Mouse (Mus musculus) limb, embryonic 14.5 days (tissue): ENCODE measurements around the gene Acox2. TPM values are rescaled to one million over a fixed set of nuclear protein-coding genes. Genes with fewer than 3 reads are reported as not detected.
"Not testable (repeated sequence)": the region's sequence is repeated elsewhere in the genome, so short reads cannot be mapped to it uniquely, and the experiment has no call there.

ENCODE experiments used
- ATAC-seq: fragments of 200-750 bp; cut with Nextera tagmentation; 2 replicates; pipeline ENCODE4 v1.8.0; 2017; ENCODE audit warnings: low read depth, moderate number of reproducible peaks, moderate TSS enrichment; ENCODE audit not compliant: low FRiP score
- DNase-seq: peaks from one replicate; pipeline ENCODE4 v3.0.0-alpha.2; 2015; ENCODE audit warnings: low spot score
- H3K27ac ChIP-seq: fragments of 300-500 bp; sonication (generic); replicated peaks from 2 replicates; pipeline ENCODE4 v1.5.1; 2014; ENCODE audit warnings: low read depth, mild to moderate bottlenecking, low read length, moderate library complexity, mixed read lengths
- H3K27me3 ChIP-seq: fragments of 300-500 bp; sonication (generic); 2 replicates; pipeline ENCODE4 v1.6.1; 2014; ENCODE audit warnings: low read length, mixed read lengths; ENCODE audit not compliant: control insufficient read depth, insufficient read depth
- H3K36me3 ChIP-seq: fragments of 300-500 bp; sonication (generic); 2 replicates; pipeline ENCODE4 v1.6.1; 2014; ENCODE audit warnings: mild to moderate bottlenecking, low read length, moderate library complexity, mixed read lengths; ENCODE audit not compliant: control insufficient read depth, insufficient read depth
- H3K4me1 ChIP-seq: fragments of 300-500 bp; sonication (generic); 2 replicates; pipeline ENCODE4 v1.6.1; 2014; ENCODE audit warnings: antibody characterized with exemption, low read length, mixed read lengths; ENCODE audit not compliant: control insufficient read depth, insufficient read depth
- H3K4me2 ChIP-seq: fragments of 300-500 bp; sonication (generic); replicated peaks from 2 replicates; pipeline ENCODE4 v1.6.1; 2014; ENCODE audit warnings: low read depth, mild to moderate bottlenecking, low read length, moderate library complexity; ENCODE audit not compliant: severe bottlenecking
- H3K4me3 ChIP-seq: fragments of 300-500 bp; sonication (generic); replicated peaks from 2 replicates; pipeline ENCODE4 v1.5.1; 2014; ENCODE audit warnings: low read length
- H3K9ac ChIP-seq: fragments of 300-500 bp; sonication (generic); 2 replicates; pipeline ENCODE4 v1.6.1; 2014; ENCODE audit warnings: mild to moderate bottlenecking, low read depth, low read length, moderate library complexity; ENCODE audit not compliant: severe bottlenecking
- H3K9me3 ChIP-seq: fragments of 300-500 bp; sonication (generic); 2 replicates; pipeline ENCODE4 v1.6.1; 2016; ENCODE audit warnings: low read length; ENCODE audit not compliant: control insufficient read depth
- POLR2A ChIP-seq: fragments of 200-500 bp; IDR thresholded peaks from 2 replicates; pipeline ENCODE4 v1.8.0; 2012; ENCODE audit warnings: inconsistent platforms, mild to moderate bottlenecking, moderate library complexity, borderline replicate concordance; ENCODE audit not compliant: insufficient read depth, insufficient read length; ENCODE audit errors: extremely low read depth
- WGBS: fragments of 180-500 bp; shearing (Covaris S2); extraction: QIAGEN DNeasy Blood & Tissue Kit; methylation state at CpG from one replicate; pipeline ENCODE4 v1.1.7; 2014; 5-methylcytosine and 5-hydroxymethylcytosine counted together
- polyA plus RNA-seq, 2 experiments: library from polyadenylated mRNA; depleted of rRNA in 1 of 2; stranded (reverse) in 1 of 2; unstranded in 1 of 2; fragments of >200 nt; fragmentation: Nextera tagmentation in 1 of 2; extraction: Ambion mirVana in 1 of 2; gene quantifications; 2 replicates each; pipeline versions ENCODE4 v1.2.1 to v1.2.3; 2012 to 2014

Acox2 gene
- polyA plus RNA-seq, 2 experiments: 0.41 TPM; not detected in 1

DNA sequence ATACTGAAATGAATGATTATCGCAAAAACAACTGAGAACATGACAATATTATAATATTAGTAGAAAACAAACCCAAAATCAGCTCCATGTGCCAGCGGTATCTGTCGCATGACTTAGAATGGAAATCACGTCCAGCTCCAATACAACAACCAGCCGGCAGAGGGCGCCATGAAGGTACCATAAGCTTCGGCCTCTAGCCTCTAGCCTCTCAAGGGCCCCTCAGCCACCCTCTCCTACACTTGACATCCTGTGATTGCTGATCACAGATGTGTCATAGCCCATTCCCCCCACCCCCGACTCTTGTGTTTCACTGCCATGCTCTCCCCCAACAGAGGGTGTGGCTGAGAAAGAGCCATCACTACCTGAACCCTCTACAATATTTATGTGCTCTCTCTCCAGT lies 41.1 kb upstream of the Acox2 start:
- Histone ChIP-seq H3K9me3 (no peaks in the 10 kb centered on the region), H3K27me3 (no peaks in the 10 kb centered on the region), H3K27ac (no peak overlapping the region), H3K9ac (no peak overlapping the region), H3K4me3 (no peak overlapping the region), H3K4me2 (no peak overlapping the region), H3K36me3 (no peaks in the 10 kb centered on the region), H3K4me1 (peaks cover 10% of the 10 kb centered on the region; the same call in 1 of the 2 replicates)
- WGBS: 26% methylated on average over 8 of the region's 8 CpGs
- ATAC-seq (no peak), DNase-seq (peak; percentile 47)
- TF ChIP-seq POLR2A: no peak

DNA sequence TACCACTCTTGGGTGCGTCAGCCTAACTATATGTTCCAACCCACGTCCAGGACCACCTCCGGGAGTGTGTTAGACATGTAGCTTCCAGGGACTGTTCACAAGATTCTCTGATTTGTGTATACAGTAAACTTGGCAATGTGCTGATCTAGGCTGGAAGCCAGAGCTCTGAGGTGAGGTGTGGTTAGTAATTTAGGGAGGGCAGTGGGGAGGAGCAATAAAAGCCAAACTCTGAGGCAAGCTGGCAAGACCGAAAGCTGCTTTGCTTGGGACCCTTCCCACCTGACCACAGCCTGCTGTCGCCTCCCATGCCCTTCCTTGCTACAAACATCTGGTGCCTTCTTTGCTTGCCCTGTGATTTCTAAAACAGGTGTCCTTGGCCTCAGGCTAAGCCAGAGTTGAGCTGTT lies 38.7 kb upstream of the Acox2 start:
- ATAC-seq (peak; percentile 64; the same call in 1 of the 2 replicates), DNase-seq (peak; percentile 76)
- Histone ChIP-seq H3K4me3 (no peak overlapping the region), H3K27me3 (no peaks in the 10 kb centered on the region), H3K4me2 (no peak overlapping the region), H3K4me1 (peaks cover 10% of the 10 kb centered on the region; the same call in 1 of the 2 replicates), H3K9me3 (no peaks in the 10 kb centered on the region), H3K9ac (no peak overlapping the region), H3K36me3 (no peaks in the 10 kb centered on the region), H3K27ac (no peak overlapping the region)
- TF ChIP-seq POLR2A: no peak
- 55% methylated on average over 5 of the region's 5 CpGs for WGBS

DNA sequence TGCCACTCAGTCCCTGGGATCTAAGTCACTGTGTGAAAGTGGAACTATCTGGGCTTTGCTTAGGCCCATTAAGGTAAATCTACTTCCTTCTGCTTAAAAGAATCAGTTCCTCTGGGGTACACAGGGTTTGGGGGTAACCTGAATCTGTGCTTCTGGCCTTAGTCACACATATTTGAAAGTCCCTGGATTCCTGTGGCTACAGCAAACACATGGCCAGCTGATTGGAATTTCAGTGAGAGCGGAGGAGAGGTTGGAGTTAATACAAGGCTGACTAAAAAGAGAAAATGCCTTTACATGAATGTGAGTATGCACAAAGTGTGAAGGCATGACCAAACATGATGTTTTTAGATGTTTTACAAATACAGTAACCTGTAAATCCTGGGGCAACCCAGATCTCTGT lies 35.1 kb upstream of the Acox2 start:
- H3K27ac ChIP-seq: no peak overlapping the region
- peaks cover 10% of the 10 kb centered on the region; the same call in 1 of the 2 replicates for H3K4me1 ChIP-seq
- no peaks in the 10 kb centered on the region for H3K36me3 ChIP-seq
- WGBS: 45% methylated on average over 1 of the region's 1 CpGs
- no peaks in the 10 kb centered on the region for H3K27me3 ChIP-seq
- no peak for ATAC-seq
- H3K4me2 ChIP-seq: no peak overlapping the region
- no peak overlapping the region for H3K4me3 ChIP-seq
- no peak for DNase-seq
- H3K9ac ChIP-seq: no peak overlapping the region
- peaks cover 8% of the 10 kb centered on the region for H3K9me3 ChIP-seq
- TF ChIP-seq POLR2A: no peak

DNA sequence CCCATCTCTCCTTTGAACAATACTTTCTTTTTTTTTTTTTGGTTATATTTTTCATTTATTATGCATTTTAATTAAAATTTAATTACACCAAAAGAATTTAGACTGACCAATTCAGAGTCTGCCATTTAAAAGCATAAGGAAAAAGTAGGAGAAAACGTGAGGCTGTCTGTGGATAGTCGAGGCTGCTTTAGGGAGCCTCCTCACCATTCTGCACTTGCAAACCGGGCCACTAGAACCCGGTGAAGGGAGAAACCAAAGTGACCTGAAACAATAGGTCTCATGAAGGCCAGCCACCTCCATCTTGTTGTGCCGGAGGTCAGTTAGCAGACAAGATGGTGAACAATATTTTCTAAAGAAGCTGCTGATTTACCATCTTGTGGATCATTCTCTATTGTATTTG lies 27.4 kb upstream of the Acox2 start:
- H3K4me3 ChIP-seq, H3K4me2 ChIP-seq, H3K9ac ChIP-seq, H3K36me3 ChIP-seq, H3K4me1 ChIP-seq, DNase-seq, H3K27me3 ChIP-seq, H3K27ac ChIP-seq, H3K9me3 ChIP-seq: not testable (repeated sequence)
- ATAC-seq: peak; percentile 57
- WGBS: 82% methylated on average over 5 of the region's 5 CpGs

DNA sequence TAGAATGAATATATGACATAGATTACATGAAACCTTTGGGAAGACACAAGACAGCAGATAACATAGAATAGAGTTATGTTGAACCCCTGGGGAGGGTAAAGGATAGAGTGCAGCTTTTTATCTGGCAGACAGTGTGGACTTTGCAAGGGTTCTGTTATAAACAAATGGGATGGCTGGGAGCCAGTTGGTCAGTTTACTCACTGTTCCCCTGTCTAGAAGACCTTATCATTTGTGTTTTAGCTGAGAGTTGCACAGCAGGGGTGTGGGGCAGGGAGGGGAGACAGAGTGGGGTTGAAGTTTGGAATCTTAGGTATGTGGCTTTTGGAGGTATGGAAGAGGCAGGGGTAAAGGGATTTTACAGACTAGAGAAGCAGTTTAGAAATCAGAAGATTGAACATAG lies 24.6 kb upstream of the Acox2 start:
- ATAC-seq: no peak

DNA sequence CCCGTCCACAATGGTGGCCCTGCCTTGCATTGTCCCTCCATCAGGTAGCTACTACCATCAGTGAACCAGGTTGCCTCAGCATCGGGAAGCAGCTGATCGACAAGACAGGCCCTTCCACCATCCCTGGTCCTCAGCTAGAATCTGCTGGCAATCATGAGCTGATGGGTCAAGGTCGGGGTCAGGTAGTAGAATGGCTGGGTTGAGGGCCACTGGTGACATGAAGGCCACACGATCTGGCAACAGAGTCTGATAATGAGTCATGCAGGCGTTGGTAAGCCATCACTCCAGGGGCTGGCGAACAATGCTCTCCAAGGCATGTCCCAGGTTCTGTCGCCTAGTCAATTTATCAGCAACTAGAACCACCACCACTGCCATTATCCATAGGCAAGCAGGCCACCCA lies 12.1 kb upstream of the Acox2 start:
- 91% methylated on average over 8 of the region's 8 CpGs for WGBS
- not testable (repeated sequence) for H3K9me3 ChIP-seq, ATAC-seq, H3K36me3 ChIP-seq, DNase-seq, H3K27me3 ChIP-seq, H3K4me1 ChIP-seq, H3K27ac ChIP-seq, H3K4me2 ChIP-seq, H3K4me3 ChIP-seq, H3K9ac ChIP-seq

More for the DNA sequence above, 24.6 kb upstream of the Acox2 start:
- Histone ChIP-seq H3K9me3 (no peaks in the 10 kb centered on the region), H3K9ac (no peak overlapping the region), H3K27me3 (no peaks in the 10 kb centered on the region), H3K27ac (no peak overlapping the region), H3K4me1 (0 out of 2 replicates have a peak, but pooled peaks cover 2% of the 10 kb centered on the region), H3K4me2 (no peak overlapping the region), H3K4me3 (no peak overlapping the region), H3K36me3 (no peaks in the 10 kb centered on the region)
- no peak for TF ChIP-seq POLR2A
- no peak for DNase-seq
